Mouse (Mus musculus) olfactory bulb, adult 2 months (tissue): ENCODE data around the gene Zscan29. TPM values are rescaled to one million over a fixed set of nuclear protein-coding genes. Genes with fewer than 3 reads are reported as not detected.

Experiments
- H3K27ac ChIP-seq: fragments of 200-500 bp; 2 replicates; pipeline ENCODE4 v1.5.1; 2012; ENCODE audit warnings: low read depth, low read length; ENCODE audit not compliant: insufficient read depth
- H3K4me1 ChIP-seq: fragments of 200-500 bp; 2 replicates; pipeline ENCODE4 v1.6.1; 2012; ENCODE audit warnings: low read length; ENCODE audit not compliant: control insufficient read depth, insufficient read depth
- H3K4me3 ChIP-seq: fragments of 200-500 bp; 2 replicates; pipeline ENCODE4 v1.5.1; 2012; ENCODE audit warnings: mild to moderate bottlenecking, low read depth, low read length, moderate library complexity; ENCODE audit not compliant: insufficient read depth
- CTCF ChIP-seq: fragments of 200-500 bp; IDR thresholded peaks from 2 replicates; pipeline ENCODE4 v1.5.1; 2012; ENCODE audit warnings: low read depth, mild to moderate bottlenecking, low read length, moderate library complexity; ENCODE audit not compliant: insufficient read depth
- POLR2A ChIP-seq: fragments of 200-500 bp; IDR thresholded peaks from 2 replicates; pipeline ENCODE4 v1.6.1; 2012; ENCODE audit warnings: mild to moderate bottlenecking, low read depth, low read length, moderate library complexity; ENCODE audit not compliant: insufficient read depth
- WGBS: fragments of 180-500 bp; shearing (Covaris S2); methylation state at CpG from one replicate; pipeline ENCODE4 v1.1.7; 2018; 5-methylcytosine and 5-hydroxymethylcytosine counted together
- polyA plus RNA-seq: library from polyadenylated mRNA; stranded (reverse); fragments of >200 nt; gene quantifications from 2 replicates; pipeline ENCODE4 v1.2.4, GENCODE M21; 2012; ENCODE audit warnings: low replicate concordance; ENCODE audit not compliant: missing spikeins, insufficient read depth, insufficient read length

Gene Zscan29
- polyA plus RNA-seq, 1 experiment = not detected

DNA sequence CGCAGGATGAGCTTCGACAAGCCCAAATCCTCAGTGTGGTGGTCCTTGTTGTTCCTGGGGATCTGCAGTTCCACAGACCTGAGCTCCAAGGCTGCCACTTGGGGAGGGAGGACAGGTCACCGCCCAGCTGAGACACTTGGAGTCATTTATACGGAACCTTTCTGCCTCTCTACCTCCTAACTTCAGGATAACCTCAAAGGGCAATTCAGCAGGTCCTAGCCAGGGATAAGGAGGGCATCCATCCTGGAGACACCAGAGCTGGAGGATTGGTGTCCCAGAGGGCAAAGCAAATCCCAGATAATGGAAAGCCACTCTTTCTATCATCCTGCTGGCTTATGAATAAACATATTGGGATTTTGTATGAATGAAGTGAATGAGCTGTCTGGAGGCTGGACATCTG lies 61.2 kb downstream of the Zscan29 start, which contains the start of gene Tgm7:
Gene Tgm7 (minus strand): TSS at position 101 of the 400 bp plus-strand sequence.
- WGBS = 88% methylated on average over 4 of the region's 4 CpGs
- Histone ChIP-seq H3K4me1 (no peaks in the 10 kb centered on the region), H3K27ac (no peak within 1 kb of the TSS), H3K4me3 (no peak within 1 kb of the TSS)
- TF ChIP-seq POLR2A (no peak), CTCF (no peak)

Other genes starting within 250 kb of the Zscan29 start
- gene Ubr1, start 200.4 kb downstream of the Zscan29 start, polyA plus RNA-seq = not detected in 2 replicates
- not detected in 2 replicates for gene Tmem62, start 194.1 kb downstream of the Zscan29 start, polyA plus RNA-seq
- gene Ccndbp1, start 162.7 kb downstream of the Zscan29 start, polyA plus RNA-seq = not detected in 2 replicates
- gene Epb42, start 134.1 kb downstream of the Zscan29 start, polyA plus RNA-seq = not detected in 2 replicates
- not detected in 2 replicates for gene Tgm5, start 85.3 kb downstream of the Zscan29 start, polyA plus RNA-seq
- not detected in 2 replicates for gene Tgm7, start 61.3 kb downstream of the Zscan29 start, polyA plus RNA-seq
- gene Adal, start 30.7 kb downstream of the Zscan29 start, polyA plus RNA-seq = not detected in 2 replicates
- not detected in 2 replicates for gene Lcmt2, start 30.5 kb downstream of the Zscan29 start, polyA plus RNA-seq
- gene Tubgcp4, start 471 bp downstream of the Zscan29 start, polyA plus RNA-seq = 263 TPM in 1 of 2 replicates, not detected in the other
- 272 TPM in 1 of 2 replicates, not detected in the other for gene Trp53bp1, start 100.3 kb upstream of the Zscan29 start, polyA plus RNA-seq
- gene Map1a, start 118.5 kb upstream of the Zscan29 start, polyA plus RNA-seq = 93.5 and 210 TPM in 2 replicates
- 355 TPM in 1 of 2 replicates, not detected in the other for gene Ppip5k1, start 184.3 kb upstream of the Zscan29 start, polyA plus RNA-seq
- gene Ckmt1, start 186.6 kb upstream of the Zscan29 start, polyA plus RNA-seq = not detected in 2 replicates
- not detected in 2 replicates for gene Strc, start 216.0 kb upstream of the Zscan29 start, polyA plus RNA-seq
- gene Pdia3, start 242.7 kb upstream of the Zscan29 start, polyA plus RNA-seq = 166 and 331 TPM in 2 replicates
- gene Catsper2, start 242.7 kb upstream of the Zscan29 start, polyA plus RNA-seq = not detected in 2 replicates